Mouse (Mus musculus) heart, postnatal 0 days (tissue): ENCODE measurements at regions not wholly inside any gene's neighbourhood (a gene's known extent, or its start where the extent isn't known, plus 50 kb on each side); places are given as distances from the start of the nearest gene placed in this dataset.

Experiments used
- ATAC-seq: fragments of 200-750 bp; cut with Nextera tagmentation; 2 replicates; pipeline ENCODE4 v1.8.0; 2017; ENCODE audit warnings: low read depth, moderate number of reproducible peaks, moderate library complexity; ENCODE audit not compliant: insufficient read depth
- DNase-seq: peaks from one replicate; pipeline ENCODE4 v3.0.0-alpha.2; 2016; ENCODE audit warnings: low spot score
- H3K27ac ChIP-seq: fragments of 300-500 bp; sonication (generic); 2 replicates; pipeline ENCODE4 v1.5.1; 2014; ENCODE audit warnings: low read depth, mild to moderate bottlenecking
- H3K27me3 ChIP-seq: fragments of 300-500 bp; sonication (generic); 2 replicates; pipeline ENCODE4 v1.6.1; 2014; ENCODE audit warnings: low read length, mixed read lengths; ENCODE audit not compliant: control insufficient read depth, insufficient read depth
- H3K36me3 ChIP-seq: fragments of 300-500 bp; sonication (generic); replicated peaks from 2 replicates; pipeline ENCODE4 v1.6.1; 2014; ENCODE audit warnings: low read length, mixed read lengths; ENCODE audit not compliant: control insufficient read depth, insufficient read depth
- H3K4me1 ChIP-seq: fragments of 300-500 bp; sonication (generic); 2 replicates; pipeline ENCODE4 v1.6.1; 2014; ENCODE audit warnings: antibody characterized with exemption; ENCODE audit not compliant: control insufficient read depth, insufficient read depth
- H3K4me2 ChIP-seq: fragments of 300-500 bp; sonication (generic); 2 replicates; pipeline ENCODE4 v1.6.1; 2014; ENCODE audit warnings: low read depth, mild to moderate bottlenecking, low read length, moderate library complexity
- H3K4me3 ChIP-seq: fragments of 300-500 bp; sonication (generic); 2 replicates; pipeline ENCODE4 v1.5.1; 2014; ENCODE audit warnings: low read depth, low read length
- H3K9ac ChIP-seq: fragments of 300-500 bp; sonication (generic); replicated peaks from 2 replicates; pipeline ENCODE4 v1.6.1; 2014; ENCODE audit warnings: low read depth, low read length, mixed read lengths
- H3K9me3 ChIP-seq: fragments of 300-500 bp; sonication (generic); replicated peaks from 2 replicates; pipeline ENCODE4 v1.6.1; 2016; ENCODE audit warnings: low read length; ENCODE audit not compliant: control insufficient read depth
- CTCF ChIP-seq: IDR thresholded peaks from 2 replicates; pipeline ENCODE4 v1.5.1; 2016; ENCODE audit warnings: antibody characterized with exemption, control low read depth, low read depth
- EP300 ChIP-seq: IDR thresholded peaks from 2 replicates; pipeline ENCODE4 v1.6.1; 2016; ENCODE audit warnings: antibody characterized with exemption, low read depth
- WGBS: fragments of 180-500 bp; shearing (Covaris S2); extraction: QIAGEN DNeasy Blood & Tissue Kit; methylation state at CpG from one replicate; pipeline ENCODE4 v1.1.7; 2014; 5-methylcytosine and 5-hydroxymethylcytosine counted together

GRCm38 (mm10) chr16:10098511-10098910 is 71.5 kb upstream of the Rpl39l start:
- WGBS, result 81% methylated on average over 11 of the region's 11 CpGs
- Histone ChIP-seq H3K27me3 (no peaks in the 10 kb centered on the region), H3K9me3 (no peaks in the 10 kb centered on the region), H3K9ac (no peak overlapping the region), H3K4me3 (no peak overlapping the region), H3K36me3 (no peaks in the 10 kb centered on the region), H3K27ac (no peak overlapping the region), H3K4me2 (no peak overlapping the region), H3K4me1 (no peaks in the 10 kb centered on the region)
- TF ChIP-seq CTCF (no peak), EP300 (no peak)
- no peak for DNase-seq
- no peak for ATAC-seq

- Histone ChIP-seq H3K4me2 (no peak overlapping the region), H3K9me3 (no peaks in the 10 kb centered on the region), H3K4me3 (no peak overlapping the region), H3K9ac (no peak overlapping the region), H3K27ac (no peak overlapping the region), H3K36me3 (no peaks in the 10 kb centered on the region), H3K4me1 (no peaks in the 10 kb centered on the region), H3K27me3 (no peaks in the 10 kb centered on the region)
- no peak for ATAC-seq
- peak; percentile 13 for DNase-seq
- WGBS, result 56% methylated on average over 18 of the region's 18 CpGs
- TF ChIP-seq EP300 (no peak), CTCF (peak; percentile 59)
These were observed 81.3 kb upstream of the Rpl39l start for GRCm38 (mm10) chr16:10088461-10089353.

GRCm38 (mm10) chr16:10086341-10086740 is 83.7 kb upstream of the Rpl39l start:
- WGBS, result 25% methylated on average over 1 of the region's 1 CpGs
- TF ChIP-seq EP300 (no peak), CTCF (no peak)
- no peaks in the 10 kb centered on the region for H3K9me3 ChIP-seq
- no peaks in the 10 kb centered on the region for H3K27me3 ChIP-seq
- H3K4me2 ChIP-seq, result no peak overlapping the region
- no peak overlapping the region for H3K9ac ChIP-seq
- ATAC-seq (no peak), DNase-seq (no peak)
- H3K36me3 ChIP-seq, result no peaks in the 10 kb centered on the region
- no peaks in the 10 kb centered on the region for H3K4me1 ChIP-seq
- H3K4me3 ChIP-seq, result no peak overlapping the region
- H3K27ac ChIP-seq, result no peak overlapping the region

- H3K9ac ChIP-seq, result no peak overlapping the region
- H3K9me3 ChIP-seq, result no peaks in the 10 kb centered on the region
- H3K36me3 ChIP-seq, result no peaks in the 10 kb centered on the region
- H3K4me1 ChIP-seq, result no peaks in the 10 kb centered on the region
- H3K27me3 ChIP-seq, result no peaks in the 10 kb centered on the region
- DNase-seq (no peak), ATAC-seq (no peak)
- H3K4me3 ChIP-seq, result no peak overlapping the region
- H3K27ac ChIP-seq, result no peak overlapping the region
- no peak for TF ChIP-seq CTCF
- TF ChIP-seq EP300, result no peak
- H3K4me2 ChIP-seq, result no peak overlapping the region
- WGBS, result 57% methylated on average over 5 of the region's 5 CpGs
These were observed 84.6 kb upstream of the Rpl39l start for GRCm38 (mm10) chr16:10085429-10085828.

- DNase-seq, result no peak
- Histone ChIP-seq H3K27me3 (no peaks in the 10 kb centered on the region), H3K36me3 (no peaks in the 10 kb centered on the region), H3K4me3 (no peak overlapping the region), H3K27ac (no peak overlapping the region), H3K4me2 (no peak overlapping the region), H3K4me1 (no peaks in the 10 kb centered on the region), H3K9me3 (no peaks in the 10 kb centered on the region), H3K9ac (no peak overlapping the region)
- WGBS, result 48% methylated on average over 2 of the region's 2 CpGs
- no peak for ATAC-seq
- TF ChIP-seq CTCF, result no peak
- no peak for TF ChIP-seq EP300
These were observed 86.4 kb upstream of the Grin2a start for GRCm38 (mm10) chr16:10081751-10082150.

- no peak overlapping the region for H3K4me2 ChIP-seq
- no peak overlapping the region for H3K4me3 ChIP-seq
- no peak for ATAC-seq
- DNase-seq, result no peak
- H3K27me3 ChIP-seq, result no peaks in the 10 kb centered on the region
- 76% methylated on average over 7 of the region's 7 CpGs for WGBS
- no peaks in the 10 kb centered on the region for H3K4me1 ChIP-seq
- H3K9me3 ChIP-seq, result no peaks in the 10 kb centered on the region
- TF ChIP-seq EP300 (no peak), CTCF (no peak)
- H3K27ac ChIP-seq, result no peak overlapping the region
- no peak overlapping the region for H3K9ac ChIP-seq
- H3K36me3 ChIP-seq, result no peaks in the 10 kb centered on the region
These were observed 84.8 kb upstream of the Grin2a start for GRCm38 (mm10) chr16:10080121-10080679.
